Mouse (Mus musculus): ENCODE measurements at regions not wholly inside any gene's neighbourhood (a gene's known extent, or its start where the extent isn't known, plus 50 kb on each side); places are given as distances from the start of the nearest gene placed in this dataset.

GRCm38 (mm10) chr10:17277911-17278310, 445.1 kb upstream of the Cited2 start:
- TF ChIP-seq CTCF (conservative IDR thresholded peaks at IDR 0.05; ENCODE audit: low read length) (peak; percentile 58), NANOG (IDR thresholded peaks at IDR 0.05; ENCODE audit: borderline replicate concordance, low read length) (no peak), POU5F1 (IDR thresholded peaks at IDR 0.05; ENCODE audit: borderline replicate concordance, low read length) (no peak)
